In the genomic region with DNA sequence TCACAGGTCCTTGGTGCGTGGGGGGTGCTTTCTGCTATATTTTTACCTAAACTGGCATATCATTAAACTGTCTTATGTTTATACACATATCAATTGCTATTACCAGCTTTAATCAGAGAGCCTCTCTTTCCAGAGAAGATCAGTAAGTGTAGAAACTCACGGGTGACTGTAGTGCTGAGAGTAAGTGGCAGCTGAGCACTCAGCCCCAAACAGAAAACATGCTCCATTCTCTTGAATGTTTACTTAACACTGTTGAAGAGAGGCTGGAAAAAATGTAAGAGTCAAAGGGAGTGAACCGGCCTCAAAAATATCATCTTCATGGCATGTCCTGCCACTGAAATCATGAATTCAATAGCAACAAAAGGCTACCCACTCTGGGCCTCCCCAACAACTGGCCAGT, we compare ENCODE assay signal across 19 mouse cellular contexts.
"Had no signal": no experiment of that assay in that cellular context is flagged by ENCODE, and none has a peak within 500 bp of the region (broad histone marks: within the 10 kb centered on the region; RNA-seq: fewer than 3 reads in every experiment).

No protein-coding gene starts in this region.

- H3K36me3 ChIP-seq: liver, embryonic 13.5 days; liver, embryonic 15.5 days; midbrain, embryonic 12.5 days; neural tube, embryonic 13.5 days; neural tube, embryonic 15.5 days had no signal

- H3K4me1 ChIP-seq: liver, embryonic 13.5 days; liver, embryonic 15.5 days; midbrain, embryonic 10.5 days; midbrain, embryonic 12.5 days; neural tube, embryonic 13.5 days; neural tube, embryonic 15.5 days had no signal

- H3K9ac ChIP-seq: liver, embryonic 13.5 days; liver, embryonic 15.5 days; liver, postnatal 0 days; midbrain, embryonic 12.5 days; neural tube, embryonic 13.5 days; neural tube, embryonic 15.5 days had no signal

- H3K9me3 ChIP-seq: liver, embryonic 13.5 days; liver, embryonic 15.5 days; neural tube, embryonic 13.5 days; neural tube, embryonic 15.5 days had no signal

- H3K27me3 ChIP-seq: liver, embryonic 13.5 days; liver, embryonic 15.5 days; midbrain, embryonic 12.5 days; neural tube, embryonic 13.5 days; neural tube, embryonic 15.5 days had no signal

- ATAC-seq: liver, postnatal 0 days; midbrain, embryonic 16.5 days had no signal

- H3K27ac ChIP-seq: liver, embryonic 13.5 days; liver, embryonic 15.5 days; midbrain, embryonic 10.5 days; midbrain, embryonic 12.5 days; neural tube, embryonic 13.5 days; neural tube, embryonic 15.5 days had no signal

- H3K4me2 ChIP-seq: liver, embryonic 11.5 days; liver, embryonic 13.5 days; liver, embryonic 15.5 days; midbrain, embryonic 12.5 days; neural tube, embryonic 13.5 days; neural tube, embryonic 15.5 days had no signal

- DNase-seq: liver, embryonic 13.5 days; liver, postnatal 0 days; midbrain, embryonic 14.5 days; retina, postnatal 1 day; right cerebral cortex, adult 18-20 months; right cerebral cortex, postnatal 25 days; right cerebral cortex, postnatal 4 days; spleen, adult 18-20 months; thymus, adult 18-20 months; thymus, postnatal 14 days; thymus, postnatal 36 days had no signal

- H3K4me3 ChIP-seq: liver, embryonic 13.5 days; liver, embryonic 15.5 days; midbrain, embryonic 10.5 days; midbrain, embryonic 12.5 days; myocyte; neural tube, embryonic 13.5 days; neural tube, embryonic 15.5 days had no signal
